Mouse (Mus musculus) B cell, adult 2 months (primary cell): Measurements from ENCODE around the gene Ttll9.

Experiments
- DNase-seq, 2 experiments: peaks; one replicate each; pipeline ENCODE4 v3.0.0; 2022

Ttll9 gene

DNA sequence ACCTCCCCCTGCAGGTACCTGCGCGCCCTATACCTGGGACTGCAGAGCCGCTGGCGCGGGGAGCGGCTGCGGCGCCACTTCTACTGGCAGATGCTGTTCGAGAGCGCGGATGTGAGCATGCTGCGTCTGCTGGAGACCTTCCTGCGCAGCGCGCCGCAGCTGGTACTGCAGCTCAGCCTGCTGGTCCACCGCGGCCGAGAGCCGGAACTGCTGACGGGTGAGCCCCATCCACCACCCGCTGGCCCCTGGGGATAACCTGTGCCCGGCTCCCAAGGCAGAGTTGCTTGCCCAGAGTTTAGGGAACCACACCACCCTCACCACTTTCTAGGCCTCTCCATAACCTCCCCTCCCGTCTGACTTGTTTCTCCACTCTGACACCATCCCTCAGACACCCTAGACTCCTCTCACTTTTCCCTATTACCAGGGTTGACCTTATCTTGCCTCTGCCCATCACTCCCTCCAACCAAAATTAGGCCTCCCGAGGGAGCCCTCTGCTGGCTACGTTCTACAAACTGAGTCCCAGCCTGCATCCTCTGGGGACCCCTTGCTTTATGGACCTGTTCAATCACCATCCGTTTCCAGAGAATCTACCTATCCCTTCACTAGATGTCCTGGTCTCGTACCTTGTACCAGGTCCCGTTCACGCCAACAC lies 90.5 kb downstream of the Ttll9 start:
- DNase-seq = peak; percentile 24 to 31

DNA sequence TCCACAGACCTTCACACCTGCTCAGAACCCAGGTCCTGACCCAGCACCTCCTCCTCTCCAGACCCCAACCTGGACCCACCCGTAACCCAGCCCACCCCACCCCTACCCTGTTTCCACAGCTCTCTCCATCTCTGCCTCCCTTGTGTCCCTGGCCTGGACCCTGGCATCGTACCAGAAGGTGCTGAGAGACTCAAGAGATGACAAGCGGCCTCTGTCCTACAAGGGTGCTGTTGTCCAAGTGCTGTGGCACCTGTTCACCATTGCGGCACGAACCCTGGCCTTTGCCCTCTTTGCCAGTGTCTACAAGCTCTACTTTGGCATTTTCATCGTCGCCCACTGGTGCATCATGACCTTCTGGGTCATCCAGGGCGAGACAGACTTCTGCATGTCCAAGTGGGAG lies 91.6 kb downstream of the Ttll9 start:
- no peak for DNase-seq

DNA sequence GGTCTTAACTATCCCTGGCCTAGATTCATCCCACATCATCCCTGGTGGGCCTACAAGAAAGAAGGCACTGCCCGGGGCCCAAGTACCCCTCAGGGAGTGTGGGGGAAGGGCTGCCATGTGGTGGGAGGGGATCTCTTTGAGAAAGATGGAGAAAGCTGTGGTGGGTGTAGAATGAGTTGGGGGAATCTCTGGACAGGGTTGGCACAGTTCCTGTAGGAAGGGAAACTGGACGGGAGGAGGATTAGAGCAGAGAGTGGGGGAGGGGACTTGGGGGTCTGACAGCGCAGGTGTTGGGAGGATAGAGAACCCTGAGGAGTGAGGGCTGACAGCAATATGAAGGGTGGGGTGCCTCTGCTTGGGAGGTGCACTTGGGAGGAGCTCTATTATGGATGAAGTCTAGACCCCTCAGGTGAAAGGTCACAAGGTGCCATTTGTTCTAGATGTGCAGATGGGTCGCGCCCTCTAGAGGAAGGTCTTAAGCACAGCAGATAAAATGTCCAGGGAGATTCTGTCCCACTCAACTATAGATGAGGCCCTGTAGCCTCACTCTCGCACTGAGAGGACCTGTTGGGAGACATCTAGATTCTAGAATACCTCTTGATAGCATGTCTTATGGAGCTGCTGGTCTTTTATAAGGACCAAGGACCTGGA lies 93.1 kb downstream of the Ttll9 start:
- peak in 1 of 2 experiments; percentile 25 for DNase-seq
